Mouse (Mus musculus) thymus, postnatal 10 days (tissue): ENCODE results near the gene Coq5.

ENCODE experiments used
- DNase-seq, 2 experiments: peaks; one replicate each; pipeline ENCODE4 v3.0.0; 2021; ENCODE audit warnings: low spot score in 2 of 2

Gene Coq5

GRCm38 (mm10) chr5:115312354-115312753 lies 32.9 kb downstream of the Coq5 start:
- no peak for DNase-seq

GRCm38 (mm10) chr5:115312816-115313667 lies 33.6 kb downstream of the Coq5 start:
- no peak for DNase-seq

- DNase-seq = no peak
These were observed 34.1 kb downstream of the Coq5 start for GRCm38 (mm10) chr5:115313668-115313943.

GRCm38 (mm10) chr5:115316968-115317644 lies 37.6 kb downstream of the Coq5 start:
- no peak for DNase-seq

GRCm38 (mm10) chr5:115317645-115318328 lies 38.3 kb downstream of the Coq5 start:
- peak; percentile 56 for DNase-seq

GRCm38 (mm10) chr5:115319004-115319940 lies 39.8 kb downstream of the Coq5 start:
- peak; percentile 39 to 48 for DNase-seq

GRCm38 (mm10) chr5:115326256-115326831 lies 46.9 kb downstream of the Coq5 start:
- no peak for DNase-seq

- DNase-seq = peak; percentile 94 to 98
These were observed 47.6 kb downstream of the Coq5 start, which contains the start of gene Srsf9 for GRCm38 (mm10) chr5:115326875-115327609. Srsf9 (plus strand) TSS chr5:115327177.

- DNase-seq = peak; percentile 48 to 55
These were observed 48.4 kb downstream of the Coq5 start for GRCm38 (mm10) chr5:115327610-115328548.

GRCm38 (mm10) chr5:115330955-115331354 lies 51.5 kb downstream of the Coq5 start:
- DNase-seq = no peak

- no peak for DNase-seq
These were observed 54.2 kb downstream of the Coq5 start for GRCm38 (mm10) chr5:115333626-115334025.

- DNase-seq = no peak
These were observed 60.5 kb downstream of the Coq5 start for GRCm38 (mm10) chr5:115340007-115340406.

GRCm38 (mm10) chr5:115340577-115341313 lies 61.3 kb downstream of the Coq5 start, which contains the start of the genes Gatc and Triap1:
Gatc (minus strand) TSS chr5:115341178.
Triap1 (plus strand) TSS chr5:115341225.
- peak; percentile 73 to 87 for DNase-seq

- no peak for DNase-seq
These were observed 62.1 kb downstream of the Coq5 start for GRCm38 (mm10) chr5:115341314-115342165.
